Mouse (Mus musculus): ENCODE results near the gene Cdc6. TPM values are rescaled to one million over a fixed set of nuclear protein-coding genes. Genes with fewer than 3 reads are reported as not detected.

The Cdc6 gene
- polyA plus RNA-seq, 1 experiment from 2014 or later, result 69.1 TPM

DNA sequence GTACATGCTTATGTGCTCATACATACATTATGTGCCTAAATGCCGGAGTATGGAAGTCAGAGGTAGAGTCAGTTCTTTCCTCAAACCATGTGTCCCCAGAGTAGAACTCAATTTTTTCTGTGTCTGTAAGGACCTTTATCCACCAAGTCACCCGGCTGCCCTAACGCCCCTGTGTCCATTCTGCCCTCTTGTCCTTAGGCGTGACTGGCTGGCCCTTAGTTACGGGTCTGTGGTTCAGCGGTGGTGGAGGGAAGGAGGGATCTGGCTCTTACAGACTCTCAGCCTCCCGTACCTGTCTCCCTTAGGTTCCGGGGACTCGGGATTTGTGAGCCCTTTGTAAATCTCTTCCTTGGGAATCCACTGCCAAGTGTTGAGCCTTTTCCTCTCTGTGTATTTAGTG is 30.6 kb upstream of the Cdc6 start:
- no peak overlapping the region for H3K4me3 ChIP-seq (replicated peaks)
- H3K27me3 ChIP-seq, result no peaks in the 10 kb centered on the region
- no peak for DNase-seq
- no peak overlapping the region for H3K4me2 ChIP-seq
- WGBS (ENCODE audit: insufficient replicate concordance), result 83% methylated on average over 9 of the region's 9 CpGs
- ATAC-seq (ENCODE audit: low read depth), result no peak
- H3K9ac ChIP-seq, result no peak overlapping the region
- no peaks in the 10 kb centered on the region for H3K9me3 ChIP-seq (replicated peaks)
- peaks cover 18% of the 10 kb centered on the region; the same call in 1 of the 2 replicates for H3K36me3 ChIP-seq
- no peak overlapping the region for H3K27ac ChIP-seq
- H3K4me1 ChIP-seq (replicated peaks), result peaks cover 15% of the 10 kb centered on the region

- peaks cover 80% of the 10 kb centered on the region for H3K36me3 ChIP-seq
- H3K9ac ChIP-seq, result no peak overlapping the region
- 0 out of 2 replicates have a peak, but pooled peaks have one; percentile 60 for ATAC-seq (ENCODE audit: low read depth)
- H3K9me3 ChIP-seq (replicated peaks), result no peaks in the 10 kb centered on the region
- H3K4me1 ChIP-seq (replicated peaks), result peaks cover 20% of the 10 kb centered on the region
- no peak overlapping the region for H3K4me3 ChIP-seq (replicated peaks)
- H3K27ac ChIP-seq, result no peak overlapping the region
- no peaks in the 10 kb centered on the region for H3K27me3 ChIP-seq
- no peak overlapping the region for H3K4me2 ChIP-seq
- no peak for DNase-seq
- WGBS (ENCODE audit: insufficient replicate concordance), result 88% methylated on average over 3 of the region's 3 CpGs
Observed at GRCm38 (mm10) chr11:98887703-98888102, 19.9 kb upstream of the Cdc6 start.

- Histone ChIP-seq H3K4me1 (replicated peaks) (peaks cover 20% of the 10 kb centered on the region), H3K9me3 (replicated peaks) (no peaks in the 10 kb centered on the region), H3K9ac (no peak overlapping the region), H3K36me3 (peaks cover 94% of the 10 kb centered on the region), H3K27ac (no peak overlapping the region), H3K4me2 (no peak overlapping the region), H3K27me3 (no peaks in the 10 kb centered on the region), H3K4me3 (replicated peaks) (no peak overlapping the region)
- DNase-seq (no peak), ATAC-seq (ENCODE audit: low read depth) (no peak)
- 76% methylated on average over 4 of the region's 4 CpGs for WGBS (ENCODE audit: insufficient replicate concordance)
Observed at GRCm38 (mm10) chr11:98889077-98889476, 18.5 kb upstream of the Cdc6 start.

DNA sequence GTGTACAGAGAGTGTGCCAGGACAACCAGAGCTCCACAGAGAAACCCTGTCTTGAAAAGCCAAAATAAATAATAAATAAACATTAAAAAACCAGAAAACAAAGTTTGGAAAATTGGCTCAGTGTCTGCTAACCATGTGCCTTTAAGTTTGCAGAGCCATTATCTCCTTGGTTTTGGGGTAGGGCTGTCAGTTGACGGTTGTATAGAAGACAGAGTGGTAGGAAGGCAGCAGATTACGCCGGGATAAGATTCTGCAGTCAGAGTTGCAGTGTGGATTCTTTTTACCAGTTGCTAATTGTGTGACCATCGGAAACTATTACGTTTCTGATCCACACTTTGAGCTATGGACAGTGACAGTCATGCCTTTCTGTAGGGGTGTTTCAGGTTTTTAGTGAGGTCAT is 17.6 kb upstream of the Cdc6 start:
- ATAC-seq (ENCODE audit: low read depth), result no peak
- peaks cover 93% of the 10 kb centered on the region for H3K36me3 ChIP-seq

DNA sequence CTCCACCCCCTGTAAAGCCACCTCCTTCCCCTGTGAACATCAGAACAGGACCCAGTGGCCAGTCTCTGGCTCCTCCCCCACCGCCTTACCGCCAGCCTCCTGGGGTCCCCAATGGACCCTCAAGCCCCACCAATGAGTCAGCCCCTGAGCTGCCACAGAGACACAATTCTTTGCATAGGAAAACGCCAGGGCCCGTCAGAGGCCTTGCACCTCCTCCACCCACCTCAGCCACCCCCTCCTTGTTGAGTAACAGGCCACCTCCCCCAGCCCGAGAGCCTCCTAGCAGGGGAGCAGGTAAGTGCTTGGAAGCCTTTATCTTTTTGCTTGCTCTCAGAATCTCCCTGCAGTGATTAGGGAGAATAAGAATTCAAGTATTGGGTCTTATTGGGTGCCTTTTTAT is 15.2 kb upstream of the Cdc6 start:
- Histone ChIP-seq H3K9me3 (replicated peaks) (no peaks in the 10 kb centered on the region), H3K4me2 (no peak overlapping the region), H3K27ac (no peak overlapping the region), H3K27me3 (no peaks in the 10 kb centered on the region), H3K36me3 (peaks cover 93% of the 10 kb centered on the region), H3K4me1 (replicated peaks) (peaks cover 20% of the 10 kb centered on the region), H3K4me3 (replicated peaks) (no peak overlapping the region), H3K9ac (no peak overlapping the region)
- 83% methylated on average over 5 of the region's 5 CpGs for WGBS (ENCODE audit: insufficient replicate concordance)
- ATAC-seq (ENCODE audit: low read depth), result no peak
- DNase-seq, result no peak

More for the DNA sequence above, 17.6 kb upstream of the Cdc6 start:
- no peaks in the 10 kb centered on the region for H3K27me3 ChIP-seq
- no peak overlapping the region for H3K27ac ChIP-seq
- peaks cover 20% of the 10 kb centered on the region for H3K4me1 ChIP-seq (replicated peaks)
- no peak overlapping the region for H3K4me2 ChIP-seq
- no peaks in the 10 kb centered on the region for H3K9me3 ChIP-seq (replicated peaks)
- WGBS (ENCODE audit: insufficient replicate concordance), result 56% methylated on average over 5 of the region's 5 CpGs
- H3K4me3 ChIP-seq (replicated peaks), result no peak overlapping the region
- DNase-seq, result no peak
- H3K9ac ChIP-seq, result no peak overlapping the region

GRCm38 (mm10) chr11:98900529-98901125 is 7.0 kb upstream of the Cdc6 start:
- H3K4me2 ChIP-seq, result no peak overlapping the region
- H3K9ac ChIP-seq, result peak overlapping the region; percentile 10; the same call in 1 of the 2 replicates
- WGBS (ENCODE audit: insufficient replicate concordance), result 39% methylated on average over 12 of the region's 12 CpGs
- ATAC-seq (ENCODE audit: low read depth), result no peak
- peaks cover 49% of the 10 kb centered on the region for H3K4me1 ChIP-seq (replicated peaks)
- H3K36me3 ChIP-seq, result peaks cover 54% of the 10 kb centered on the region
- H3K9me3 ChIP-seq (replicated peaks), result no peaks in the 10 kb centered on the region
- DNase-seq, result no peak
- peak overlapping the region; percentile 31; the same call in 1 of the 2 replicates for H3K27ac ChIP-seq
- H3K4me3 ChIP-seq (replicated peaks), result no peak overlapping the region
- no peaks in the 10 kb centered on the region for H3K27me3 ChIP-seq

DNA sequence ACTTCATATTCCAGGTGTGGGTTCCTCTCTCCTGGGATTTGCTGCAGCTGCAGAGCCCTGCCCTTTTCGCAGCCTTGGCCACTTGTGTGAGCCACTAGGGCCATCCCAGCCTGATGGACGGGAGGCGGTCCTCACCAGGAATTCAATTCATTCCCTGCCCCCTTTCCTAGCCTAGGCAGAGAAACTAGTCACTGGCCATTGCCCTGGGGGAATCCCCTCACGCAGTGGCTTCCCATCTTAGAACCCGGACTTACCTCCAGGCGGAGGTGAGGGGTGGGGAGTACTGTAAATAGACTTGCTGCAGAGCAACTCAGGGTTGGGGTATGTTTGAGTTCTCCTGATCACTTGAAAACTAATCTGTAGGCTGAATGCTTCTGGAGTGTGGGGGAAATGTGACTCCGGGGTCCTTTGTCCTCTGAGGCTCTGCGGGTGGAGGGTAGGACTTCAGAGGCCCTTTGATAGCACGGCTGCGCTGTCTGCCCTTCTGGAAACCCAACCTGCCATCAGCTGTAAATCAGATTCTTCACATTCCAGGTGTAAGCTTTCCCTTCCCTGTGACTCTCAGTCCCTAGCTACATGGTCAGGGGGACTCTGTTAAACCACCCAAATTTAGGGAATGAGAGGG is 4.9 kb upstream of the Cdc6 start:
- 68% methylated on average over 10 of the region's 10 CpGs for WGBS (ENCODE audit: insufficient replicate concordance)
- Histone ChIP-seq H3K4me3 (replicated peaks) (no peak overlapping the region), H3K36me3 (peaks cover 33% of the 10 kb centered on the region), H3K9ac (peak overlapping the region; percentile 41), H3K27me3 (no peaks in the 10 kb centered on the region), H3K4me2 (peak overlapping the region; percentile 19; the same call in 1 of the 2 replicates), H3K9me3 (replicated peaks) (no peaks in the 10 kb centered on the region), H3K27ac (peak overlapping the region; percentile 98), H3K4me1 (replicated peaks) (peaks cover 66% of the 10 kb centered on the region)
- no peak for DNase-seq
- no peak for ATAC-seq (ENCODE audit: low read depth)

- Histone ChIP-seq H3K27ac (peak overlapping the region; percentile 98), H3K9ac (peak overlapping the region; percentile 69), H3K4me3 (replicated peaks) (peak overlapping the region; percentile 39; the same call in 1 of the 2 replicates), H3K4me2 (peak overlapping the region; percentile 69), H3K27me3 (no peaks in the 10 kb centered on the region), H3K4me1 (replicated peaks) (peaks cover 78% of the 10 kb centered on the region), H3K36me3 (peaks cover 31% of the 10 kb centered on the region), H3K9me3 (replicated peaks) (no peaks in the 10 kb centered on the region)
- peak; percentile 72 for ATAC-seq (ENCODE audit: low read depth)
- WGBS (ENCODE audit: insufficient replicate concordance), result 13% methylated on average over 2 of the region's 2 CpGs
- peak; percentile 65 for DNase-seq
Observed at GRCm38 (mm10) chr11:98904577-98904976, 3.0 kb upstream of the Cdc6 start.

GRCm38 (mm10) chr11:98905033-98905432 is 2.6 kb upstream of the Cdc6 start:
- Histone ChIP-seq H3K4me3 (replicated peaks) (peak overlapping the region; percentile 39; the same call in 1 of the 2 replicates), H3K4me1 (replicated peaks) (peaks cover 78% of the 10 kb centered on the region), H3K27me3 (no peaks in the 10 kb centered on the region), H3K9ac (peak overlapping the region; percentile 65; the same call in 1 of the 2 replicates), H3K9me3 (replicated peaks) (no peaks in the 10 kb centered on the region), H3K36me3 (peaks cover 31% of the 10 kb centered on the region), H3K27ac (peak overlapping the region; percentile 98), H3K4me2 (peak overlapping the region; percentile 69)
- peak; percentile 59 for DNase-seq
- ATAC-seq (ENCODE audit: low read depth), result peak; percentile 66
- 16% methylated on average over 7 of the region's 7 CpGs for WGBS (ENCODE audit: insufficient replicate concordance)

DNA sequence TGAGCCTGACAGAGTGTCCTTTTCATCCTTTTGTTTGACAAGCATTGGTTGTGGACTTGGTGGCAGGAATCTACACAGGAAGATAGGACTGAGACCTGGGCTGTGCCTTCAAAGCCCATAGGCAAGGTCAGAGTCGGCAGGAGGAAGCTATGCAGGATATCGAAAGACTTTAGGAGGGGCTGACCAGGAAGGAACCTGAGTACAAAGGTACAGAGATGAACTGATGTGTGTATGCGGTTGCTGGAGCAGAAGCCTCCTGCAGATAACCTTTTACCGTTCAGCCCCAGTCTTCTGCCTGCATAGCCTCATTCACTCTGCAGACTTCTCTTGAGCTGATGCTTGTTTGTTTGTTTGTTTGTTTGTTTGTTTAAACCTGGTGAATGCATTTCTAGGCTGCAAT is 2.0 kb upstream of the Cdc6 start:
- no peak for ATAC-seq (ENCODE audit: low read depth)

DNA sequence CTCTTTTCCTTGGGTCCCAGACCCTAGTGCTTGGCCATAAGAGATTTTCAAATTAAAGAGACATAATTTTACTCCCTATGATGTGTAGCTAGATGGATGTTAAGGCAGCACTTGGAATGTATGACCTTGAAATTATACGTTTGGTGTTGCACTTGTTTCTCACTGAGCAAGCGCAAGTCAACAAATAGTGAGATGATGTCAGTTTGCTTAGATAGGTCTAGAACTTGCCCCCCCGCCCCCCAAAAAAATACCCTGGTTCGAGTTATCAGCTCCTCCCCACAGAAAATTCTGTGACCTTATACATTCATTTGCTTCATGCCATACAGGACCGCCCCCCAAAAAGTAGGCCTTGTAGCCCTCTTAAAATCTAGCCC is 551 bp upstream of the Cdc6 start:
- WGBS (ENCODE audit: insufficient replicate concordance), result 50% methylated on average over 5 of the region's 5 CpGs
- DNase-seq, result no peak
- Histone ChIP-seq H3K4me2 (peak overlapping the region; percentile 96), H3K27ac (peak overlapping the region; percentile 98), H3K27me3 (no peaks in the 10 kb centered on the region), H3K36me3 (peaks cover 41% of the 10 kb centered on the region), H3K4me1 (replicated peaks) (peaks cover 89% of the 10 kb centered on the region), H3K9me3 (replicated peaks) (no peaks in the 10 kb centered on the region), H3K4me3 (replicated peaks) (peak overlapping the region; percentile 89), H3K9ac (peak overlapping the region; percentile 65)
- ATAC-seq (ENCODE audit: low read depth), result no peak

More for the DNA sequence above, 2.0 kb upstream of the Cdc6 start:
- peak overlapping the region; percentile 69 for H3K4me2 ChIP-seq
- 0 out of 2 replicates have a peak overlapping the region, but pooled peaks have one; percentile 1 for H3K4me3 ChIP-seq (replicated peaks)
- H3K36me3 ChIP-seq, result peaks cover 31% of the 10 kb centered on the region
- 12% methylated on average over 4 of the region's 4 CpGs for WGBS (ENCODE audit: insufficient replicate concordance)
- no peaks in the 10 kb centered on the region for H3K27me3 ChIP-seq
- H3K27ac ChIP-seq, result peak overlapping the region; percentile 98
- peak overlapping the region; percentile 65 for H3K9ac ChIP-seq
- DNase-seq, result no peak
- peaks cover 78% of the 10 kb centered on the region for H3K4me1 ChIP-seq (replicated peaks)
- H3K9me3 ChIP-seq (replicated peaks), result no peaks in the 10 kb centered on the region
